Mouse (Mus musculus) neural tube, embryonic 11.5 days (tissue): ENCODE results near the gene Ehd2. TPM values are rescaled to one million over a fixed set of nuclear protein-coding genes. Genes with fewer than 3 reads are reported as not detected.

Experiments used
- polyA plus RNA-seq: library from polyadenylated mRNA; unstranded; fragments of >200 nt; fragmentation: Nextera tagmentation; extraction: Ambion mirVana; gene quantifications from 2 replicates; pipeline ENCODE4 v1.2.1, GENCODE M21; 2014

The Ehd2 gene
- polyA plus RNA-seq, 1 experiment from 2014 or later: 11.3 TPM

Other genes starting within 250 kb of the Ehd2 start
- gene Obox5, start 217.4 kb downstream of the Ehd2 start, polyA plus RNA-seq: not detected in 2 replicates
- gene Obox6, start 127.9 kb downstream of the Ehd2 start, polyA plus RNA-seq: not detected in 2 replicates
- not detected in 2 replicates for gene Crx, start 87.6 kb downstream of the Ehd2 start, polyA plus RNA-seq
- gene Crxos, start 85.0 kb downstream of the Ehd2 start, polyA plus RNA-seq: 0.56 TPM in 1 of 2 replicates, not detected in the other
- 917 and 923 TPM in 2 replicates for gene Selenow, start 45.2 kb downstream of the Ehd2 start, polyA plus RNA-seq
- gene Nop53, start 21.5 kb downstream of the Ehd2 start, polyA plus RNA-seq: 176 and 182 TPM in 2 replicates
- 7.5 and 8.7 TPM in 2 replicates for gene Bicra, start 80.4 kb upstream of the Ehd2 start, polyA plus RNA-seq
- gene Zfp541, start 94.2 kb upstream of the Ehd2 start, polyA plus RNA-seq: 0.08 TPM in 1 of 2 replicates, not detected in the other
- 175 and 184 TPM in 2 replicates for gene Napa, start 130.9 kb upstream of the Ehd2 start, polyA plus RNA-seq
- 21.1 and 22.8 TPM in 2 replicates for gene Kptn, start 152.3 kb upstream of the Ehd2 start, polyA plus RNA-seq
- 0.95 and 1.0 TPM in 2 replicates for gene Slc8a2, start 162.3 kb upstream of the Ehd2 start, polyA plus RNA-seq
- gene Meis3, start 207.5 kb upstream of the Ehd2 start, polyA plus RNA-seq: 171 and 196 TPM in 2 replicates